Mouse (Mus musculus) lung, postnatal 10 days (tissue): ENCODE results near the gene Bin2.

ENCODE experiments used
- DNase-seq: peaks from one replicate; pipeline ENCODE4 v3.0.0; 2021

The Bin2 gene

DNA sequence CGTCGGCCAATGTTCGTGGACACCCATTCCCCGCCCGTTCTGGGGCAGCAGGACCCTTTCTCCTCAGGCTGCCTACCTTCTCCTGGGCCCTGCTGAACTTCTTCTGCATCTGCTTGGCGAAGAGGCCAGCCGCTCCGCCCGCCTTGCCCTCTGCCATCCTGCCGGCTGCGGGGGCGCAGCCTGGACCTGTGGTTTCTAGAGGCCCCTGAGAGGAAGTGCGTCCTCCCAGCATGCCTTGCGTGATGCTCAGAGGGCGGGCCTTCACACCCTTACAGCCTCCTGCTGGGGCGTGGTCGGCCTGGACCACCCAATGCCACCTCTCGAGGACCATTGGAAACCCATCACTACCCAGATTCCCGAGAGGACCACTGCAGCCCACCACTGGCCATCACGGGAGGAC is at the start of gene Bin2:
Gene Bin2, minus strand, starts transcription at position 217 of the 400 bp plus-strand sequence.
- DNase-seq: peak; percentile 58

DNA sequence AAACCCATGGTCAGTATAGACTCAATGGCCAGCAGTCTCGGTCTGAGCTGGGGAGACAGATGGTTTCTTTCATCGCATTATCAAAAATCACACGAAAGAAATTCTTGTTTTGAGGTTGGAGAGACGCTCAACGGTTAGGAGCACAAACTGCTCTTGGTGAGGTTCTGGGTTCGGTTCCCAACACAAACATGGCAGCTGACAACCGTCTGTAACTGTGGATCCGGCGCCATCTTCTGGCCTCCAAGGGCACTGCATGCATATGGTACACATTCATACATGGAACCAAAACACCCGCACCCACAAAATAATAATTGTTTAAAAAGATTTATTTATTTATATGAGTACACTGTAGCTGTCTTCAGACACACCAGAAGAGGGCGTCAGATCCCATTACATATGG is 49.2 kb upstream of the Bin2 start:
- no peak for DNase-seq

DNA sequence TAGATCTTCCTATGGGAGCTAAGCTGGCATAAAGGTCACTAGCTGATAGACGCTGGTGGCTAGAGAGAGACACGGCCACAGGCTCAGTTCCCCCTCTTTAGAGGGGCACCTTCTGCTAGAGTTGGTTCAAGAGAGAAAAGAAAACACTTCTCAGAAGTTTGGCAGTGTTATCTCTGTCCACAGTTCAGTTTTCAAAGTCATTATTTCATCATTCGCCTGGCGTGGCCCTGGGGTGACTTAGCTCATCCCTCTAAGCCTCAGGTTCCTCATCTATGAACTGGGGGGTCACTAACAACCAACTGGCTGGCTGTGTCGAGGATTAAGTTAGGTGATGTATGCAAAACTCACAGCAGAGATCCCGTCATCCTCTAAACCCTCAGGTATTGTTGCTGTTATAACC is 48.6 kb upstream of the Bin2 start:
- no peak for DNase-seq

DNA sequence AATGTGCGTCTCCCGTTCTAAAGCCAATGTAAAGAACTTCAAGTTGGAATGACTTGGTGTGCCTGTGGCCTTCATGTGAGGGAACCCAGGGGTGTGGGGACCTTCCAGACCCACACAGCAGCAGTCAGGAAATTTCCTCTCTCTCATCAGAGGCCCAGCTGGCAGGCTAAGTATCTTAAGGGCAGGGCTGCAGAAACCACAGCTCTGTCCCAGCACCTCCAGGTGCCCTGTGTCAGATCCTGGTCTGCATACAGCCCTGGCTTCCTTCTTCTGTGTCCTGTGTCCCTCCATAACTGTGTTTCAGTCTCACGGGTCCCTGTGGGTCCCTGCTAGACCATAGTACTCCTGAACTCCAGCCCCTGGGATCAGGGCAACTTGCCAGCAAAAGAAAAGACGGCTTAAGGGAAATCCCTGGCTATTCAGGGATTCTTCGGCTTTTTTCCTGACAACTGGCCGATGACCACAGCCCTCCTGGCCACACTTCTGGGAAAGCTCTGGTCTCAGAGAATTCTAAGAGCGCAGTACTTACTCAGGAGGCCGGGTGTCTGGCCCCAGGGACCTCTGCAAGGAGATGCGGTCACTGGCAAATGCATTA is 46.1 kb upstream of the Bin2 start:
- DNase-seq: no peak

DNA sequence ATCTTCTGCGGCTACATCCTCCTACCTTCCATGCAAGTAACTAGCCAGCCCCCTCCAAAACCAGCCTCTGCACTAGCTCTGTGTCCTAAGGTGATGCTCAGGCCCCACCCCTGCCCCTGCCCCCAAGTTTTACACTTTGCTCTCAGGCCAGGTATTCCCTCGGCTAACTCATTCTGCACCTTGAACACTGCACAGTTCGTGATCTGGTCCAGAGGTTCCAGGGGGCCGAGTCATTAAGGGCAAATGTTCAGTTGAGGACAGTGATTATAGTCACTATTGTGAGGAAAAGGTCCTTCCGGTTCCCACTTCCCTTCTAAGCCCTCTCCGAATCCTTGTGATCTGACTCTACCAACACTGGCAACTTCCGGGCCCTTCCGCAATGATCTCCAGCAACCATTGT is 45.1 kb upstream of the Bin2 start:
- no peak for DNase-seq

DNA sequence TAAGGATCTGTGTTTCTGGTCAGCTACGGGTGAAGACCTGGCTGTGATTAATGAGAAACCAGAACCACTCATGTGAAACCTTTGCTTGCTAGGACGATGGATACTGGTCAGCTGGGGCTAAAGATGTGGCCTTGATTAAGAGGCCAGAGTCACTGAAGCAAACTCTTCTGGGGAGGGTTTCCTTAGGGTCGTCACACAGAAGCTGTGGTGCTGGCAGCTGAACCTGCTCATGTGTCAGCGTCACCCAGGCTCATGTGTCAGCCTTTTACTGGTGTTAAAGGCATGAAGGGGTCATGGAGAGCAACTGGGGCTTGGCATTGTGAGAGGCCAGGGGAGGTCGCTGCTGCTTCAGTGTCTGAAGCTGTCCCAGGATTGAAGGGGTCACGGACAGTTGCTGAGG is 41.5 kb upstream of the Bin2 start:
- no peak for DNase-seq

GRCm38 (mm10) chr15:100708433-100709078 is 39.2 kb upstream of the Bin2 start:
- no peak for DNase-seq

- peak; percentile 22 for DNase-seq
Measured at GRCm38 (mm10) chr15:100706226-100706625, 36.9 kb upstream of the Bin2 start.

DNA sequence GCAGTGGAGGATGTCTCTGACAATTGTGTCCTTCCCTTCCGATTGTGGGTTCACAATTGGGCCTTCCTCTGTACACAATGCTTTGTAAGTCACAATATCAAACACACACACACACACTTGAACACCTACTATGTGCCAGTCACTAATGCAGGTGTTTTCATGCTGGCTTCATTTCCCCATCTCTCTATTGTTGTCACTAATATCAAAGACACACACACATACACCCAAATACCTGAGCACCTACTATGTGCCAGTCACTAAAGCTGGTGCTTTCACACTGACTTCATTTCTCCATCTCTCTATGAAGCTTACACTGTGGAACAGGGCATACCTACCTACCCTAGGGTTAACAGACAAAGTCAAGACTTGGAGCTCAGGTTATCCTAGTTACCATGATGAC is 36.0 kb upstream of the Bin2 start:
- DNase-seq: no peak

- no peak for DNase-seq
Measured at GRCm38 (mm10) chr15:100703913-100704312, 34.6 kb upstream of the Bin2 start.

GRCm38 (mm10) chr15:100701856-100702255 is 32.5 kb upstream of the Bin2 start:
- DNase-seq: no peak

DNA sequence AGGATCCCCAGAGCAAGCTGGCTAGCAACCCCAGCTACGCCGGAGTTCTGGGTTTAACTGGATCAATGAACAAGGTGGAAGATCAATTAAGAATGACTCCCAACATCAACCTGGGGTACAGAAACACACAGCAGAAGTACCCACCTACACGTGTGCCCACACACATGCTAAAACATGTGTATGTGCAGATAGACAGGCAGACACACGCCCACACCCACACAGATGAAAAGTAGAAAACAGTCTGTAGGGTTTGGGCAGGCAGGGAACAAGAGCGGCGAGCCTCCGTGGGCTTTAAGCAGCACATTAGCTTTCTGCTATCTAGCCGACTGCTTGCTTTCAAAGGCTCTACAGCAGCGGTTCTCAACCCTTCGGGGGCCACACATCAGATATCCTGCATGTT is 31.8 kb upstream of the Bin2 start:
- DNase-seq: no peak

DNA sequence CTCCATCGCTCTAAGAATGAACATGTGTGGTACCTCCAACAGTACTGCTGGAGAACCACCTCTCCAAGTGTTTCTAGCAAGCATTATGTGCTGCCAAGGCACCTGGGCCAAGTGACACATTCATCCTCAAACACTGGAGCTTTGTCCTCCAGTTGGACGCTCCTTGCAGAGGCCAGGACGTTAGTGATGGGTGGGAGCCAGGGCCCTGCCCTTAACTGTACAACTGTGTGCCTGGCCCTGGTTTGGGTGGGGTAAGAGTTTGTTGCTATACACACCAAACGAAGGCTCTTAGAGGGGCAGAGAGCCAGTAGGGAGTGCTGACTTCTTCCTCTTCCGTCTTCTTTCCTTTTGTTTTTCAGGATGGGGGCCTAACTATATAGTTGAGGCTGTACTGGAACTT is 31.1 kb upstream of the Bin2 start:
- no peak for DNase-seq

DNA sequence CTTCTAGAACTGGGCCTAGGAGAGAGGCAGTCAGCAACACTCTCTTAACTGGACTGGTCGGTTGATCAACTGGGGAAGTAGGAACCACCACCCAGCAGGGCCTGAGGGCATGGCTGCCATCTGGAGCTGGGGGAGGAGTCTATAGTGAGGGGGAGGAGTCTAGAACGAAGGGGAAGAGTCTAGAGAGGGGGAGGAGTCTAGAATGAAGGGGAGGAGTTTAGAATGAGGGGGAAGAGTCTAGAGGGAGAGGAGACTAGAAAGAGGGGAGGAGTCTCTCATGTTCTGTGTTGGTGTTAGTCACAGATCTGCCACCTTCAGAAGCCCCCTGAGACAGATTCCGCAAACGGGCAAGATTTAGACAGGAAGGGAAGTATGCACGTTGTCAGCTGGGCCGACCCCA is 30.0 kb upstream of the Bin2 start:
- DNase-seq: no peak

- DNase-seq: no peak
Measured at GRCm38 (mm10) chr15:100698078-100698477, 28.7 kb upstream of the Bin2 start.

DNA sequence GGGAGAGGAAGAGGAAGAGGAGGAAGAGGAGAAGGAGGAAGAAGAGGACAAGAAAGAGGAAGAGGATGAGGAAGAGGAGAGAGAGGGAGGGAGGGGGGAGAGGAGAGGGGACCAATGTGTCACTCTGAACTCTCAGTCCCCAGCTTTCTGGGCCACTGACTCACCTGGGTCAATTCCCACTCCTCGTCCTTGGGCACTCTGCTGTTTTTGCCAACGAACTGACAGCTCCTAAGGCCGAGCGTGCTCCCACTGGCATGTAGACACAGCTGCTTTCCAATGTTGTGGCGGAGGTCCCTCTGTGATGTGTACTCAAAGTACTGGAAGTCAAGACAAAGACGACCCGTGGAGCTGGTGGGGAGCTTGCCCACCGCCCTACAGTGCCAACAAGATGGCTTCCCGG is 25.1 kb upstream of the Bin2 start:
- no peak for DNase-seq

DNA sequence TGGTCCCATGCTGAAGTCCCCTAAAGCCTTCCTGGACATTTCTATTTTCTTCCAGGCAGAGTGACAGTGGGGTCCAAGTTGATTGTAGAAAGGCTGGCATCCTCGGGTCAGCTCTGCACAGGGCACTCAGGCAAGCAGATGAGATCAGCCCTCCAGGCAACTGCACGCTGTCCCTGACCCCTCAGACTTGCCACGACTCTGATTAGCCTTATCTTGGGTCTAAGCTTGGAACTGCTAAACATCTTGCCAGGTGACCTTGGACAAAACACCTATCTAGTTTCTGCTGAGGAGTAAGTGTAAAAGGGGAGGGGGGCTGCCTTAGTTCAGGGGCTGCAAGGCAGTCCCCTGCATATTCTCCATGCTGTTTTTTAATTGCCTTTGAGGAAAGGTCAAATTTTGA is 22.6 kb upstream of the Bin2 start:
- no peak for DNase-seq

DNA sequence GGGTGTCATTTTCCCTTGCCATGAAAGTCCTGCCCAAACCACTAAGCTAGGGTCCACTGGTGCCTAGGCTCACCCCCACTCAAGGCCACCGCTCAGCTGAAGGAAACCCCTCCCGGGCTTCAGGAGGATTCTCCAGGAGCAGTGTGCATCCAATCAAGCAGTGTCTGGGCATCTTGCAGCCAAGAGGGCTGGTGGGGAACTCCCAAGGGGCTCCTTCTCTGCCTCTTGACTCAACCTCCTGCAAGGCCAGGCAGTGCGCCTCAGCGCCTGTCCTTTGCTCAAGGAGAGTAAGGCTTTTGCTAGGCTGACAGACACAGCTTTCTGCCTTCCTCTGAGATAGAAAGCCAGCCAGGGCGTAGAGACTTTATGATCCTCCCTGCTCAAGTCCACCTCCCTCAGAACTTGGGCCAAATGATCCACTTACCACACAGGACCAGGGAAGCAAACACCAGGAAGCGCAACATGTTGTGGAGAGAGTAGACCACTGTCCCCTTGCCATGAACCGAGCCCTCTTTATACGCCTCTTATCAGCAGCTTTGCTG is 18.1 kb upstream of the Bin2 start, which contains the start of gene Cela1:
Gene Cela1, minus strand, starts transcription at position 492 of the 542 bp plus-strand sequence.
- DNase-seq: no peak

- no peak for DNase-seq
Measured at GRCm38 (mm10) chr15:100686989-100687388, 17.6 kb upstream of the Bin2 start.

- DNase-seq: no peak
Measured at GRCm38 (mm10) chr15:100686434-100686833, 17.1 kb upstream of the Bin2 start.

DNA sequence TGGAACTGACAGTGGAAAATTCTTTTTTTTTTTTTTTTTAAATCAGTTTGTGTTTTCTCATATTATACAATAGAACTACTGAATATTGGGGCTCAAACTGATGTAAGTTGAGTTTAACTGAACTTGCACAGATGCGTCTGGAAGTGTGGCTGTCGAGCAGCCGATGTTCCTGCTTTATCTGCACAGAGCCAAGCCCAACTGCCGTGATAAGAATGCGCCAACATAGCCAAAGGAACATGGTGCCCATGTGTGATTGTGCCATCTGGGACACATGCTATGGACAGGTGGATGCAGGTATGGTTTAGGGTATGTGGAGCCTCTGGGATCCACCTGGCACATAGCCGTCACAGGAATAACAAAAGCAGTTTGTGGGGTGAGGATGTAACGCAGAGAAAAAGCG is 16.5 kb upstream of the Bin2 start:
- DNase-seq: no peak

GRCm38 (mm10) chr15:100685255-100685654 is 15.9 kb upstream of the Bin2 start:
- no peak for DNase-seq

- no peak for DNase-seq
Measured at GRCm38 (mm10) chr15:100684450-100684849, 15.1 kb upstream of the Bin2 start.

DNA sequence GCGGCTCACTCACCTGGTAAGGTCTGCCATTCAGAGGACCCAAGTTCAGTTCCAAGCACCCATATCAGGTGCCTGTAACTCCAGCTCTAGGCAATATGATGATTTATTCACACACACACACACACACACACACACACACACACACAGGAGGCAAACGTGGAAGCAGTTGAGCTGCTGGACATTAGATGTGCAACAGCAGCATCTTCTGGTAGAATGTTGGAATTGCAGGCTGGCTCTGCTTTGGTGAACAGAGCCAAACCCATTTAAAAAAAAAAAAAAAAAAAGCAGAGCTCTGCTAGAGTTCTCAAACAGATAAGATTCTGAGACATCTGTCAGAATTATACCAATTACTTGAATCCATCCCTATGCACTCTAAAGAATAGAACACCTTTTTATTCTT is 13.7 kb upstream of the Bin2 start:
- peak; percentile 91 for DNase-seq

DNA sequence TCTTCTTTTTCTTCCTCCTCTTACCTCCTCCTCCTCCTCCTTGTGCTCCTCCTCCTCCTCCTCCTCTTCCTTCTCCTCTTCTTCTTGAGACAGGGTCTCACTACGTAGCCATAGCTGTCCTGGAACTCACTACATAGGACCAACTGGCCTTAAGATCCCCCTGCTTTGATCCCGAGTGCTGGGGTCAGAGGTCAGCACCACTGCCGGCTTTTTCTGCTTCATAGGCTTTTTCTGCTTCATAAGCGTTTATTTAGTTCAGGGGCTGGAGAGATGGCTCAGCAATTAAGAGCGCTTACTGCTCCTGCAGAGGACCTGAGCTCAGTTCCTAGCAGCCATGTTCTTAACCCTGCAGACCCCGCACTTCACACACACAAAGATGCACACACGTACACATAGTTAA is 12.4 kb upstream of the Bin2 start:
- DNase-seq: no peak
